Mouse (Mus musculus) lung, postnatal 0 days (tissue): ENCODE measurements around the gene Kdelc1. TPM values are rescaled to one million over a fixed set of nuclear protein-coding genes. Genes with fewer than 3 reads are reported as not detected.

Source experiments
- ATAC-seq: fragments of 200-750 bp; cut with Nextera tagmentation; 2 replicates; pipeline ENCODE4 v1.8.0; 2017; ENCODE audit warnings: moderate library complexity
- DNase-seq: peaks from one replicate; pipeline ENCODE4 v3.0.0-alpha.2; 2016; ENCODE audit warnings: low spot score
- H3K27ac ChIP-seq: fragments of 300-500 bp; sonication (generic); 2 replicates; pipeline ENCODE4 v1.5.1; 2014; ENCODE audit warnings: antibody characterized with exemption, mild to moderate bottlenecking, low read length, mixed read lengths
- H3K27me3 ChIP-seq: fragments of 300-500 bp; sonication (generic); replicated peaks from 2 replicates; pipeline ENCODE4 v1.6.1; 2014; ENCODE audit warnings: low read length, mixed read lengths; ENCODE audit not compliant: insufficient read depth
- H3K36me3 ChIP-seq: fragments of 300-500 bp; sonication (generic); 2 replicates; pipeline ENCODE4 v1.6.1; 2014; ENCODE audit warnings: low read length, mixed read lengths; ENCODE audit not compliant: insufficient read depth
- H3K4me1 ChIP-seq: fragments of 300-500 bp; sonication (generic); 2 replicates; pipeline ENCODE4 v1.6.1; 2014; ENCODE audit warnings: antibody characterized with exemption, low read depth, low read length, mixed read lengths; ENCODE audit not compliant: insufficient read depth
- H3K4me2 ChIP-seq: fragments of 300-500 bp; sonication (generic); replicated peaks from 2 replicates; pipeline ENCODE4 v1.6.1; 2014; ENCODE audit warnings: low read depth, mild to moderate bottlenecking, low read length, moderate library complexity, mixed read lengths
- H3K4me3 ChIP-seq: fragments of 300-500 bp; sonication (generic); 2 replicates; pipeline ENCODE4 v1.5.1; 2014; ENCODE audit warnings: low read depth, low read length
- H3K9ac ChIP-seq: fragments of 300-500 bp; sonication (generic); replicated peaks from 2 replicates; pipeline ENCODE4 v1.6.1; 2014; ENCODE audit warnings: low read depth, mild to moderate bottlenecking
- H3K9me3 ChIP-seq: fragments of 300-500 bp; sonication (generic); 2 replicates; pipeline ENCODE4 v1.6.1; 2016; ENCODE audit warnings: low read length, mixed read lengths
- CTCF ChIP-seq: IDR thresholded peaks from 2 replicates; pipeline ENCODE4 v1.5.1; 2016; ENCODE audit warnings: antibody characterized with exemption, mild to moderate bottlenecking
- EP300 ChIP-seq: IDR thresholded peaks from 2 replicates; pipeline ENCODE4 v1.6.1; 2016; ENCODE audit warnings: antibody characterized with exemption, mild to moderate bottlenecking, control low read depth
- WGBS: fragments of 180-500 bp; shearing (Covaris S2); extraction: QIAGEN DNeasy Blood & Tissue Kit; methylation state at CpG from one replicate; pipeline ENCODE4 v1.1.7; 2014; 5-methylcytosine and 5-hydroxymethylcytosine counted together
- polyA plus RNA-seq: library from polyadenylated mRNA; unstranded; fragments of >200 nt; fragmentation: Nextera tagmentation; extraction: Ambion mirVana; gene quantifications from 2 replicates; pipeline ENCODE4 v1.2.1, GENCODE M21; 2015

Gene Kdelc1
- polyA plus RNA-seq, 1 experiment from 2014 or later = 26.5 TPM

DNA sequence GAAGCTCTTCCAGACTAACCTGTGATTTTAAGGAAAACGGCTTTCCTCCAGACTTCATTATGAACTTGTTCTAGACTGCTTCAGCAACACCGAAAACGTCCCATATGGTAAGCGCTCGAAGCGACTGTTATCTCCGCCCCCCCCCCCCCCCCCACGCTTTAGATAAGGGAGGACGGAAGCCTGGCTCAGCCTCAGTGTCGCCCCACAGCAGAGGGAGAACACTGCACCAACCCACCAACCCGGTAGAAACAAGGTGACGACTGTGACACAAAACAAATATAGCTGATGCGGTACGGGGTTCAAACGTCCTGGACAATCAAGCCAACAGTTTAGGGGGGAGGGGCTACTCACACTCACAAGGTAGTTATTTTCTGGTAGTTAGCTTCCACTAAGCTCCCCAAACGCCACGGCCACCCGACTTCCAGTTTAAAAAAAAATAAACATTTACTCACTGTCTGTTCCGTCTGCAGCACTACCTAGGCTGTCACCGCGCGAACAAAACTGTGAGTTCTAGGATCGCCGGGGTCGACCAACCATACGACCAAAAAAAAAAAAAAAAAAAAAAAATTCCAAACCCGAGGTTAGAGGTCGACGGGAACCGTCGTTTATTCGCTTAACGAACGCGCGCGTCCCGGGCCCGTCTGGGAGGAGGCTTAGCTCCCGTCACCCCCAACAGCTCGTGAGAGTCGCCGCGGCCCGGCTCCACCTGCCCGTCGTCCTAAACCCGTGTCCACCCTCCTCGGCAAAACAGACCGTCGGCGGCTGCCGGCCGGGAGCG is 17.0 kb downstream of the Kdelc1 start:
- H3K36me3 ChIP-seq = no peaks in the 10 kb centered on the region
- peak overlapping the region; percentile 81 for H3K27ac ChIP-seq
- H3K9ac ChIP-seq = peak overlapping the region; percentile 46
- H3K4me3 ChIP-seq = peak overlapping the region; percentile 68
- no peaks in the 10 kb centered on the region for H3K27me3 ChIP-seq
- no peaks in the 10 kb centered on the region for H3K9me3 ChIP-seq
- H3K4me1 ChIP-seq = no peaks in the 10 kb centered on the region
- TF ChIP-seq EP300 (no peak), CTCF (peak; percentile 16; the same call in 1 of the 2 replicates)
- peak overlapping the region; percentile 63 for H3K4me2 ChIP-seq
- DNase-seq (peak; percentile 49), ATAC-seq (peak; percentile 77)
- under 1% methylated on average over 52 of the region's 55 CpGs for WGBS

DNA sequence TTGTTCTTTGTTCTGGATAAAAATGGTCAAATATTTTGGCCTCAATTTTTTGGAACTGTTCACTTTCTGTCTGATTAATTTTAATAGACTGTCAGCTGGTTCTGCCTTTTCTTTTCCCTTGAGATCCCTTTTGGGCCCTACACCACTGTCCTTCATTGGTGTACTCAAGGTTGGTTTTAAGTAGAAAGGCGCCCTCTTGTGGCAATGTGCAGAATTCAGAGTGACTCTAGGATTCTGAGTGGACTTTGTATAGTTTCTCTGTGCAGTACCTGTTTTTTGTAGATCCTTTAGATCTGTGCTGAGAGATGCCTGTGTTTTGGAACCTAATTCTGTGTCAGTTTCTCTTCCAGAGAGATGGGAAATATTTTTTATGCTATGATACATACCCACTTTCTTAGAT is 54.0 kb downstream of the Kdelc1 start:
- Histone ChIP-seq H3K36me3 (no peaks in the 10 kb centered on the region), H3K4me3 (no peak overlapping the region), H3K27me3 (no peaks in the 10 kb centered on the region), H3K4me1 (no peaks in the 10 kb centered on the region), H3K9ac (no peak overlapping the region), H3K27ac (no peak overlapping the region), H3K9me3 (no peaks in the 10 kb centered on the region), H3K4me2 (no peak overlapping the region)
- TF ChIP-seq EP300 (no peak), CTCF (peak; percentile 75)
- ATAC-seq (peak; percentile 43; the same call in 1 of the 2 replicates), DNase-seq (peak; percentile 56)
- 0% methylated on average over 1 of the region's 1 CpGs for WGBS

DNA sequence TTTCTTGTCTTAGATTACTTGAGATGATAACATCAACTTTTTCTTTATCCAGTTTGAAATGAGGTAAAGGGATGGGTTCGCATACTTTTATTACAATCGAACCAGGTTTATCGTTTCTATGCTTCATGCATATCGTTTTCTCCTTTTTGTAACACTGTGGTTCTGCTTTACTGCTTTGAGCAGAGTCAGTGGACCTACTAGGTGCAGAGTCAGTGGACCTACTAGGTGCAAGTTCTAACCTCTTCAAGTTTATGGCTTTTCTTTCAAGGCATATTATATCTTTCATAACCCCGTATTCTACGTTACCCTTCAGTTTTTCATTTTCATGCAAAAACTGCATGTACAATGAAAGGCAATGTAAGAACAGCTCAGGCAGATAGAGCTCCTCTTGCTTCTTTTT is 55.2 kb downstream of the Kdelc1 start:
- no peaks in the 10 kb centered on the region for H3K27me3 ChIP-seq
- WGBS = 95% methylated on average over 6 of the region's 6 CpGs
- no peak overlapping the region for H3K4me2 ChIP-seq
- no peaks in the 10 kb centered on the region for H3K9me3 ChIP-seq
- H3K27ac ChIP-seq = no peak overlapping the region
- H3K36me3 ChIP-seq = no peaks in the 10 kb centered on the region
- no peak for ATAC-seq
- H3K9ac ChIP-seq = no peak overlapping the region
- H3K4me1 ChIP-seq = no peaks in the 10 kb centered on the region
- H3K4me3 ChIP-seq = no peak overlapping the region
- no peak for TF ChIP-seq CTCF
- no peak for TF ChIP-seq EP300
- DNase-seq = no peak

DNA sequence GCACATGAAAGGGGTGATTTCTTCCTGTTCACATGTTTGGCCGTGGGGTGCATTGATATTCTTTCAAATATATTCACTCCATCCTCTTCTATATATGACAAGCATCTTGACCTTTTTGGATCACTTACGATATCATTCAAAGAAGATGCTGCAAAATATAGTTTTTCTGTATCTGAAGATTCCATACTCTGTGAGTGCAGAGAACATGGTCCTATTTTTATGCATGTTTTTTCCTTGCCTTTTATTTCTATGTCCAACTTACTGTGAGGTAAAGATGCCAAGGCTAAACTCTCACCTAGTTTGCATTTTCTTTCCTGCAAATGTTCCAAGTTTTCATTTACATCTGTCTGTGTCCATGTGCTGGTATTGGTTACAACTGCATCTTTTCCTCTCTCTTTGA is 56.8 kb downstream of the Kdelc1 start, which contains the start of gene Gm8251:
Gm8251 (minus strand) TSS at position 101 of the 400 bp plus-strand sequence.
- TF ChIP-seq EP300 = no peak
- TF ChIP-seq CTCF = no peak
- Histone ChIP-seq H3K4me2 (no peak within 1 kb of the TSS), H3K4me1 (no peaks in the 10 kb centered on the region), H3K27me3 (no peaks in the 10 kb centered on the region), H3K4me3 (no peak within 1 kb of the TSS), H3K9me3 (no peaks in the 10 kb centered on the region), H3K36me3 (no peaks in the 10 kb centered on the region), H3K27ac (no peak within 1 kb of the TSS), H3K9ac (no peak within 1 kb of the TSS)
- DNase-seq (no peak), ATAC-seq (no peak)
- WGBS = 84% methylated on average over 2 of the region's 2 CpGs

DNA sequence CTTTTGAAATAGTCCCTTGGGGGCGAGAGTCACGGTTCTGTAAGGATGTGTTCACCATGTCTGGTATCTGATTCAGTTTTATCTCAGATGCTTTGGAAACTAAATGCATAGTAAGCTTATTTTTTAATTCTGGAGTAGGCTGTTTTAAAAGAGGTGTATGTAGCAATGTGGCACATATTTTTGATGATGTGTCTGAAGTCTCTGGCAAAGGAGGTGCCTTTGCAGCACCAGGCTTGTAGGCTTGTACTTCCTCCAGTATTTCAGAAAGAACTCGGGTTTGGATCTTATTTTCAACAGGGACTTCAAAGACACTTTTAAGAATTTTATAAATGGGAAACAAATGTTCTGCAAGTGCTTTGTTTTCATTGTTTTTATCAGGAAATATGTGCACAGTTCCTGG is 60.8 kb downstream of the Kdelc1 start:
- WGBS = 63% methylated on average over 3 of the region's 3 CpGs
- no peak for ATAC-seq
- H3K36me3 ChIP-seq = no peaks in the 10 kb centered on the region
- no peak overlapping the region for H3K4me3 ChIP-seq
- H3K4me2 ChIP-seq = no peak overlapping the region
- H3K9me3 ChIP-seq = no peaks in the 10 kb centered on the region
- H3K27ac ChIP-seq = no peak overlapping the region
- no peak overlapping the region for H3K9ac ChIP-seq
- no peak for TF ChIP-seq EP300
- TF ChIP-seq CTCF = no peak
- H3K4me1 ChIP-seq = no peaks in the 10 kb centered on the region
- H3K27me3 ChIP-seq = no peaks in the 10 kb centered on the region
- no peak for DNase-seq

Other genes with a start within 250 kb of the Kdelc1 start
- gene Tpp2, start 185.2 kb downstream of the Kdelc1 start, polyA plus RNA-seq = 28.0 and 30.1 TPM in 2 replicates
- gene Mettl21c, start 98.8 kb downstream of the Kdelc1 start, polyA plus RNA-seq = 0.30 and 0.38 TPM in 2 replicates
- gene Gm8251, start 56.9 kb downstream of the Kdelc1 start, polyA plus RNA-seq = 0.04 TPM in 1 of 2 replicates, not detected in the other
- gene Tex30, start 16.4 kb downstream of the Kdelc1 start, polyA plus RNA-seq = 33.5 and 36.0 TPM in 2 replicates
- gene Bivm, start 149 bp upstream of the Kdelc1 start, polyA plus RNA-seq = 8.5 and 8.6 TPM in 2 replicates
- gene Ercc5, start 28.9 kb upstream of the Kdelc1 start, polyA plus RNA-seq = 15.1 and 16.7 TPM in 2 replicates
- 6.4 and 13.2 TPM in 2 replicates for gene Mettl21e, start 100.2 kb upstream of the Kdelc1 start, polyA plus RNA-seq